In the genomic region with DNA sequence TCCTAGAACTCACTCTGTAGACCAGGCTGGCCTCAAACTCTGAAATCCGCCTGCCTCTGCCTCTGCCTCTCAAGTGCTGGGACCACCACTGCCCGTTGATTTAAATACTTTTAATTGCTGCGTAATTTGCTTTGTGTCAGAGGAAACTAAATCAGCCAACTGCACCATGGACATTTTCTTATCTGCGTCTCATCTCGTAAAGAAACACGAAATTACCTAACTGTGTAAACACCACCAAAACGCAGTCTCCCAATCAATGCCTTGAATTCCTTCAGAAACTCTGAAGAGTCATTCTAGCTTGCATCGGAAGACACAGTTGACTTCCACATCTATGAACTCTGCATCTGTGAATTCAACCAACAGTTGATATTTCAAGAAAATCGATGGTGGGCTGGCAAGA, we compare ENCODE assay signal across 18 mouse cellular contexts. TPM values are rescaled to one million over a fixed set of nuclear protein-coding genes. Genes with fewer than 3 reads are reported as not detected.
DNase-seq lines count a peak whose midpoint lies in the region; ATAC-seq and TF ChIP-seq lines count a peak whose summit lies in the region.
"Had no signal": no experiment of that assay in that cellular context is flagged by ENCODE, and none has a peak within 500 bp of the region (broad histone marks: within the 10 kb centered on the region; RNA-seq: fewer than 3 reads in every experiment).

No protein-coding gene starts in this region.

- H3K4me1 ChIP-seq in liver, adult 2 months (ENCODE audit: control insufficient read depth, insufficient read depth, low read length) = peaks cover 32% of the 10 kb centered on the region
- H3K4me1 ChIP-seq in liver, postnatal 0 days (ENCODE audit: insufficient read depth) = peaks cover 34% of the 10 kb centered on the region

- WGBS in liver, adult 2 months = 39% methylated on average over 9 of the region's 9 CpGs
- 69% methylated on average over 9 of the region's 9 CpGs for WGBS in liver, postnatal 0 days (ENCODE audit: insufficient replicate concordance)

- no peak overlapping the region for H3K27ac ChIP-seq in liver, adult 2 months (replicated peaks; ENCODE audit: insufficient read depth, low read depth, low read length)
- H3K27ac ChIP-seq in liver, postnatal 0 days (ENCODE audit: low read depth) = no peak overlapping the region

- TF ChIP-seq EP300 in liver, postnatal 0 days (IDR thresholded peaks at IDR 0.05; ENCODE audit: low read depth) = no peak

- peaks cover 35% of the 10 kb centered on the region for H3K79me2 ChIP-seq in liver, adult 2 months (ENCODE audit: control insufficient read depth, insufficient read depth, low read length)

- no peak overlapping the region for H3K4me3 ChIP-seq in liver, adult 2 months (ENCODE audit: insufficient read depth, low read depth, low read length)
- H3K4me3 ChIP-seq in liver, postnatal 0 days (ENCODE audit: low read depth, low read length) = no peak overlapping the region

- ATAC-seq in liver, postnatal 0 days = no peak
- ATAC-seq: activated CD4-positive, CD25-positive, alpha-beta regulatory T cell, adult 4 months; CD4-positive, CD25-positive, alpha-beta regulatory T cell, adult 4 months; Patski had no signal

- no peak for TF ChIP-seq CTCF in liver, adult 2 months (IDR thresholded peaks at IDR 0.05; ENCODE audit: low read depth, low read length)
- TF ChIP-seq CTCF in liver, postnatal 0 days (IDR thresholded peaks at IDR 0.05; ENCODE audit: low read depth) = no peak

- H3K27me3 ChIP-seq in liver, adult 2 months (ENCODE audit: control insufficient read depth, insufficient read depth, low read length) = no peaks in the 10 kb centered on the region
- H3K27me3 ChIP-seq in liver, postnatal 0 days (ENCODE audit: insufficient read depth, low read length) = no peaks in the 10 kb centered on the region
- H3K27me3 ChIP-seq: CH12.LX, Patski had no signal

- DNase-seq in liver, adult 2 months (ENCODE audit: extremely low read depth, low read depth, low spot score) = peak; percentile 64
- DNase-seq in liver, postnatal 0 days = no peak
- DNase-seq: adrenal gland, adult 2 months; adrenal gland, adult 8-10 months; adrenal gland, postnatal 10 days; adrenal gland, postnatal 14 days; adrenal gland, postnatal 25 days; adrenal gland, postnatal 36 days; B cell, adult 2 months; cerebellum, adult 11 months; cerebellum, adult 11-12 months; cerebellum, adult 18-20 months; cerebellum, adult 2 months had no signal

- no peaks in the 10 kb centered on the region for H3K9me3 ChIP-seq in liver, postnatal 0 days (ENCODE audit: low read length)
- H3K9me3 ChIP-seq: G1E had no signal

- no peak overlapping the region for H3K9ac ChIP-seq in liver, adult 2 months (ENCODE audit: low read depth, low read length)
- no peak overlapping the region for H3K9ac ChIP-seq in liver, postnatal 0 days (replicated peaks)

- H3K36me3 ChIP-seq in liver, adult 2 months (ENCODE audit: control insufficient read depth, insufficient read depth, low read length) = no peaks in the 10 kb centered on the region
- H3K36me3 ChIP-seq in liver, postnatal 0 days (replicated peaks; ENCODE audit: insufficient read depth, low read length) = peaks cover 1% of the 10 kb centered on the region; the same call in 1 of the 2 replicates
- H3K36me3 ChIP-seq: G1E had no signal

- H3K4me2 ChIP-seq in liver, postnatal 0 days (ENCODE audit: low read depth, low read length) = no peak overlapping the region

- no peak for TF ChIP-seq POLR2A in liver, adult 2 months (IDR thresholded peaks at IDR 0.05; ENCODE audit: extremely low read depth, insufficient read depth, low read length)

RNA-seq across cellular contexts. Expression of a gene that starts 22.7 kb away (rescaled TPM):
- 10.8 and 12.0 TPM in 2 replicates for total RNA-seq in liver, adult 2 months (2014; rRNA removed)
- 17.5 and 25.5 TPM in 2 replicates for polyA plus RNA-seq in liver, adult 2 months (2012; rRNA removed)
- 8.0 and 9.6 TPM in 2 replicates for polyA plus RNA-seq in liver, postnatal 0 days (2015; fragmentation: Nextera tagmentation; extraction: Ambion mirVana)
- total RNA-seq: CH12.LX had no signal
